Mouse (Mus musculus): ENCODE measurements at regions not wholly inside any gene's neighbourhood (a gene's known extent, or its start where the extent isn't known, plus 50 kb on each side); places are given as distances from the start of the nearest gene placed in this dataset.

- no peak for DNase-seq
These were observed 306.2 kb downstream of the Satb1 start for GRCm38 (mm10) chr17:51526881-51527280.

GRCm38 (mm10) chr17:51526464-51526863 lies 306.6 kb downstream of the Satb1 start:
- no peak for DNase-seq

- no peak for DNase-seq
These were observed 307.1 kb downstream of the Satb1 start for GRCm38 (mm10) chr17:51526021-51526420.

- DNase-seq = no peak
These were observed 307.9 kb downstream of the Satb1 start for GRCm38 (mm10) chr17:51525219-51525618.

GRCm38 (mm10) chr17:51511917-51512316 lies 321.2 kb downstream of the Satb1 start:
- DNase-seq = no peak

- DNase-seq = no peak
These were observed 321.6 kb upstream of the Tbc1d5 start for GRCm38 (mm10) chr17:51500751-51501150.

- no peak for DNase-seq
These were observed 320.4 kb upstream of the Tbc1d5 start for GRCm38 (mm10) chr17:51499541-51499940.

- no peak for DNase-seq
These were observed 315.9 kb upstream of the Tbc1d5 start for GRCm38 (mm10) chr17:51495038-51495437.

- no peak for DNase-seq
These were observed 310.2 kb upstream of the Tbc1d5 start for GRCm38 (mm10) chr17:51489386-51489785.

GRCm38 (mm10) chr17:51487918-51488445 lies 308.8 kb upstream of the Tbc1d5 start:
- no peak for DNase-seq

- no peak for DNase-seq
These were observed 298.7 kb upstream of the Tbc1d5 start for GRCm38 (mm10) chr17:51477810-51478209.

- DNase-seq = no peak
These were observed 298.3 kb upstream of the Tbc1d5 start for GRCm38 (mm10) chr17:51477404-51477803.

GRCm38 (mm10) chr17:51462137-51462880 lies 283.2 kb upstream of the Tbc1d5 start:
- DNase-seq = no peak

- no peak for DNase-seq
These were observed 282.1 kb upstream of the Tbc1d5 start for GRCm38 (mm10) chr17:51461248-51461647.

- DNase-seq = peak; percentile 5
These were observed 280.0 kb upstream of the Tbc1d5 start for GRCm38 (mm10) chr17:51459119-51459518.

- DNase-seq = peak; percentile 9
These were observed 236.6 kb upstream of the Tbc1d5 start for GRCm38 (mm10) chr17:51415746-51416145.

- DNase-seq = no peak
These were observed 235.2 kb upstream of the Tbc1d5 start for GRCm38 (mm10) chr17:51414304-51414703.

GRCm38 (mm10) chr17:51413741-51414140 lies 234.6 kb upstream of the Tbc1d5 start:
- no peak for DNase-seq

- no peak for DNase-seq
These were observed 232.5 kb upstream of the Tbc1d5 start for GRCm38 (mm10) chr17:51411545-51412094.

- no peak for DNase-seq
These were observed 229.7 kb upstream of the Tbc1d5 start for GRCm38 (mm10) chr17:51408894-51409293.

GRCm38 (mm10) chr17:51408367-51408766 lies 229.2 kb upstream of the Tbc1d5 start:
- peak; percentile 9 for DNase-seq

- no peak for DNase-seq
These were observed 227.9 kb upstream of the Tbc1d5 start for GRCm38 (mm10) chr17:51407046-51407445.

GRCm38 (mm10) chr17:51405059-51405458 lies 225.9 kb upstream of the Tbc1d5 start:
- DNase-seq = no peak

- no peak for DNase-seq
These were observed 218.8 kb upstream of the Tbc1d5 start for GRCm38 (mm10) chr17:51397973-51398372.
